Mouse (Mus musculus): ENCODE results near the gene Emsy. TPM values are rescaled to one million over a fixed set of nuclear protein-coding genes. Genes with fewer than 3 reads are reported as not detected.

Emsy gene
- total and polyA plus RNA-seq, 2 experiments from 2014 or later, result 8.8 to 20.1 TPM

DNA sequence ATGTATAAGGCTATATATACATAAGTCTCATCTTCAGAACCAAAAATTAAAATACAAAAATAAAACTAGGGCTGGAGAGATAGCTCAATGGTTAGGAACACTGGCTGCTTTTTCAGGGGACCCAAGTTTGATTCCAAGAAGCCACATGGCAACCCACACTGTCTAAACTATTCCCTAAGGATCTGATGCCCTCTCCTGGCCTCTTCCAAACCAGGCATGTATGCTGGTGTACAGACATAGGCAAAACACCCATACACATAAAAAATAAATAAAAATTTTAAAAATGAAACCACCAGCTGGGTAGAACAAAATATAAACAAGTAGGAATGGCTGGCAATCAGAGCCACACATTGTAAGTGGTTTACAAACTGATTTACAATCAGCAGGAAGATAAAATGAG, 48.1 kb downstream of the Emsy start:
- Histone ChIP-seq H3K9me3 (replicated peaks; ENCODE audit: control insufficient read depth, low read length) (no peaks in the 10 kb centered on the region), H3K4me1 (ENCODE audit: control insufficient read depth, insufficient read depth) (no peaks in the 10 kb centered on the region), H3K4me3 (ENCODE audit: low read depth, low read length) (no peak overlapping the region), H3K36me3 (replicated peaks; ENCODE audit: control insufficient read depth, insufficient read depth, low read length) (peaks cover 38% of the 10 kb centered on the region), H3K27ac (ENCODE audit: low read depth) (no peak overlapping the region), H3K27me3 (ENCODE audit: control insufficient read depth, insufficient read depth, low read length) (no peaks in the 10 kb centered on the region), H3K4me2 (ENCODE audit: low read depth, low read length) (no peak overlapping the region), H3K9ac (replicated peaks; ENCODE audit: low read depth, low read length) (no peak overlapping the region)
- ATAC-seq (ENCODE audit: insufficient read depth, low read depth) (no peak), DNase-seq (ENCODE audit: low spot score) (no peak)
- peak; percentile 22; the same call in 1 of the 2 replicates for TF ChIP-seq CTCF (IDR thresholded peaks at IDR 0.05; ENCODE audit: low read depth)
- no peak for TF ChIP-seq EP300 (IDR thresholded peaks at IDR 0.05; ENCODE audit: low read depth)

DNA sequence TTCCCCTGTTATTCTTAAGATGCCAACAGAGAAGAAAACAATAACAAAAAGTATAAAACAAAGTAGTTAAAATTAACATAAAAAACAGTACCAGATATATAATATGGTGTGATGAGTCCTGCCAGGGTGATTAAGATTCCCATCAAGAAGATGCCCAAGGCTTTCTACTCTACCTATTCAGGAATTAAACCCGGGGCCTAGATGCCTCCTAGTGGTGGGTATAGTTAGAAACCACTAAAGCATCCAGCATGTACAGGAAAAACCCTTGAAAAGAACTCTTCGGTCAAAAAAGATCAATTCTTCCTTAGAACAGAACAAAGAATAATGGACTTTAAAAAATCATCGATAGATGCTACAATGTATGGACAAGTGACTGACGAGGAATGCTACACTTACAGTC, 49.4 kb downstream of the Emsy start:
- Histone ChIP-seq H3K27me3 (ENCODE audit: control insufficient read depth, insufficient read depth, low read length) (no peaks in the 10 kb centered on the region), H3K4me3 (ENCODE audit: low read depth, low read length) (no peak overlapping the region), H3K4me2 (ENCODE audit: low read depth, low read length) (no peak overlapping the region), H3K4me1 (ENCODE audit: control insufficient read depth, insufficient read depth) (no peaks in the 10 kb centered on the region), H3K36me3 (replicated peaks; ENCODE audit: control insufficient read depth, insufficient read depth, low read length) (peaks cover 44% of the 10 kb centered on the region), H3K27ac (ENCODE audit: low read depth) (no peak overlapping the region), H3K9ac (replicated peaks; ENCODE audit: low read depth, low read length) (no peak overlapping the region), H3K9me3 (replicated peaks; ENCODE audit: control insufficient read depth, low read length) (no peaks in the 10 kb centered on the region)
- DNase-seq (ENCODE audit: low spot score) (peak; percentile 21), ATAC-seq (ENCODE audit: insufficient read depth, low read depth) (no peak)
- WGBS, result 73% methylated on average over 4 of the region's 4 CpGs
- TF ChIP-seq EP300 (IDR thresholded peaks at IDR 0.05; ENCODE audit: low read depth) (no peak), CTCF (IDR thresholded peaks at IDR 0.05; ENCODE audit: low read depth) (peak; percentile 53)

DNA sequence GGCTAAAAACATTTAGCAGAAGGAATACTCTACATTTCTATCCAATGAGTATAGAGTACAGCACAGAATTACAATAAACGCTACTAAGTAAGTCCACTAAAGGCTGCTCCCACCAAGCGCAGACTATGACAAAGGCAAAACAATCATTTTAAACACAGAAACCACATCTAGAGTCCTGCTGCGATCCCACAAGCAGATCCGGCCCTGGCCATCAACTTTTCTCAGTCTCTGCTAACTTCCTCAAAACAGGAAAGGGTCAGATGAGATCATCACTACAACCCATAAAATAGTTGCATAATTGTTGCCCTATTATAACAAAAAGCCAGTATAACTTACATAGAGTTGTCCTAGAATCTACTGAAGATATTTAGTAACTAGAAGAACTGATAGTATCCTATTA, 54.9 kb downstream of the Emsy start:
- Histone ChIP-seq H3K9ac (replicated peaks; ENCODE audit: low read depth, low read length) (no peak overlapping the region), H3K4me3 (ENCODE audit: low read depth, low read length) (no peak overlapping the region), H3K9me3 (replicated peaks; ENCODE audit: control insufficient read depth, low read length) (no peaks in the 10 kb centered on the region), H3K4me2 (ENCODE audit: low read depth, low read length) (no peak overlapping the region), H3K27me3 (ENCODE audit: control insufficient read depth, insufficient read depth, low read length) (no peaks in the 10 kb centered on the region), H3K4me1 (ENCODE audit: control insufficient read depth, insufficient read depth) (no peaks in the 10 kb centered on the region), H3K36me3 (replicated peaks; ENCODE audit: control insufficient read depth, insufficient read depth, low read length) (peaks cover 50% of the 10 kb centered on the region), H3K27ac (ENCODE audit: low read depth) (no peak overlapping the region)
- WGBS, result 70% methylated on average over 4 of the region's 4 CpGs
- no peak for DNase-seq (ENCODE audit: low spot score)
- ATAC-seq (ENCODE audit: insufficient read depth, low read depth), result no peak
- TF ChIP-seq CTCF (IDR thresholded peaks at IDR 0.05; ENCODE audit: low read depth), result no peak
- no peak for TF ChIP-seq EP300 (IDR thresholded peaks at IDR 0.05; ENCODE audit: low read depth)

DNA sequence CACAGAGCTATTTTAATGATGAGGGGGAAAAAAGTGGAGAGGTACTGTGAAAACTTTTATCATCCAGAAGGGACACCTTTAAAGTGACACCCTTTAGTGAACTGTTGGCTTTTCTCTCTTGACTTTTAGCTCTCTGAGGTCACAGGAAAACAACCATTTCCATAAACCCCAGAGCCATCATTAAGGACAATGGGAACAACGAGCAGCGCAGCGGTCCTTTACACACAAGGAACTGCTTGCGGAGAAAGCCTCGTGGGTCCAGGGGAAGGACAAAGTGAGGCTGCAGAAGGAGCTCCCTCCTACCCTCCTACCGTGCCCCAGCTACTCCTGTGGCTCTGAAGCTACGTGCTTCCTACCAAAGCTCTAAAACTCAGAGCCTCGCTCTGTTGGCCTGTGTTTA, 59.2 kb downstream of the Emsy start:
- TF ChIP-seq EP300 (IDR thresholded peaks at IDR 0.05; ENCODE audit: low read depth) (no peak), CTCF (IDR thresholded peaks at IDR 0.05; ENCODE audit: low read depth) (no peak)
- no peak overlapping the region for H3K27ac ChIP-seq (ENCODE audit: low read depth)
- H3K27me3 ChIP-seq (ENCODE audit: control insufficient read depth, insufficient read depth, low read length), result no peaks in the 10 kb centered on the region
- DNase-seq (ENCODE audit: low spot score) (no peak), ATAC-seq (ENCODE audit: insufficient read depth, low read depth) (no peak)
- no peaks in the 10 kb centered on the region for H3K4me1 ChIP-seq (ENCODE audit: control insufficient read depth, insufficient read depth)
- no peak overlapping the region for H3K4me3 ChIP-seq (ENCODE audit: low read depth, low read length)
- H3K9ac ChIP-seq (replicated peaks; ENCODE audit: low read depth, low read length), result no peak overlapping the region
- peaks cover 66% of the 10 kb centered on the region for H3K36me3 ChIP-seq (replicated peaks; ENCODE audit: control insufficient read depth, insufficient read depth, low read length)
- 83% methylated on average over 8 of the region's 8 CpGs for WGBS
- H3K9me3 ChIP-seq (replicated peaks; ENCODE audit: control insufficient read depth, low read length), result no peaks in the 10 kb centered on the region
- H3K4me2 ChIP-seq (ENCODE audit: low read depth, low read length), result no peak overlapping the region

DNA sequence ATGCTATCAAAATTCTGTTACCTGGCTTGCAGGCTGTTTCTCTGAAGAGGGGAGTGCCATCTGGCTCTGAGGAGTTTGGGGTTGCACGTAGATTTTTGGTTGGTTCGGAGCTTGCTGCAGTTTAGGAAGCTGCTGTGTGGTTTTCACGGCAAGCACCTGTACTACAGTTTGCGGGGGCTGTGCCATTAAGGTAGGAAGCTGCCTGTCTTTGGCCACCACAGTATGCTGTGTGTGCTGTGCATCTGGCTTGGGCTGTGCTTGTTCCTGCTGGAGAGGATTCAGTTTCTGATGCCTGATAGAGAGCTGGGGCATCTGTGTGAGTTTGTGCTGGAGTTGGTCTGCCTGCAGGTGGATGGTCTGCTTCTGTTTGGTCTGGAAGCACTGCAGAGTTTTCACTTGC, 61.9 kb downstream of the Emsy start:
- no peak for DNase-seq (ENCODE audit: low spot score)
- Histone ChIP-seq H3K36me3 (replicated peaks; ENCODE audit: control insufficient read depth, insufficient read depth, low read length) (peaks cover 74% of the 10 kb centered on the region), H3K27ac (ENCODE audit: low read depth) (no peak overlapping the region), H3K4me2 (ENCODE audit: low read depth, low read length) (no peak overlapping the region), H3K9me3 (replicated peaks; ENCODE audit: control insufficient read depth, low read length) (no peaks in the 10 kb centered on the region), H3K9ac (replicated peaks; ENCODE audit: low read depth, low read length) (no peak overlapping the region), H3K4me3 (ENCODE audit: low read depth, low read length) (no peak overlapping the region), H3K4me1 (ENCODE audit: control insufficient read depth, insufficient read depth) (no peaks in the 10 kb centered on the region), H3K27me3 (ENCODE audit: control insufficient read depth, insufficient read depth, low read length) (no peaks in the 10 kb centered on the region)
- WGBS, result 87% methylated on average over 4 of the region's 4 CpGs
- no peak for ATAC-seq (ENCODE audit: insufficient read depth, low read depth)
- no peak for TF ChIP-seq CTCF (IDR thresholded peaks at IDR 0.05; ENCODE audit: low read depth)
- TF ChIP-seq EP300 (IDR thresholded peaks at IDR 0.05; ENCODE audit: low read depth), result no peak

DNA sequence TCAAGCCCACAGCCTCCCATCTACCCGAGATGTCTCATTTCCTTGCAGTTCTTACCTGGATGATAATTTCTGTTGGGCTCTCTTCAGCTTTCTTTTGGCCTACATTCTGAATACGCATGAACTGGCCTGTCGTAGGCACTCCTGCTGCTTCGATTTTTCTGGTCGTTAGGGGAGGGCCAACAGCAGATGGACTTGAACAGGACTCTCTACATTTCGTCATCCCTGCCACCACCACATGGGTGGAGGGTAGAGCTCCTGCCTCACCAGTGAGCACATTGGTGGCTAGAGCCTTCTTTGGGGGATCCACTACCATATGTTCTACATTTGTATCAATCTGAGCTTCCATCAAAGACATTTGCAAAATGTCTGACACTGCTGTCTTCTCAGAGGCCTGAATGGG, 63.3 kb downstream of the Emsy start:
- DNase-seq (ENCODE audit: low spot score), result no peak
- ATAC-seq (ENCODE audit: insufficient read depth, low read depth), result no peak
- no peaks in the 10 kb centered on the region for H3K27me3 ChIP-seq (ENCODE audit: control insufficient read depth, insufficient read depth, low read length)
- H3K36me3 ChIP-seq (replicated peaks; ENCODE audit: control insufficient read depth, insufficient read depth, low read length), result peaks cover 67% of the 10 kb centered on the region
- H3K4me3 ChIP-seq (ENCODE audit: low read depth, low read length), result no peak overlapping the region
- TF ChIP-seq CTCF (IDR thresholded peaks at IDR 0.05; ENCODE audit: low read depth) (no peak), EP300 (IDR thresholded peaks at IDR 0.05; ENCODE audit: low read depth) (no peak)
- no peak overlapping the region for H3K9ac ChIP-seq (replicated peaks; ENCODE audit: low read depth, low read length)
- no peak overlapping the region for H3K4me2 ChIP-seq (ENCODE audit: low read depth, low read length)
- no peaks in the 10 kb centered on the region for H3K4me1 ChIP-seq (ENCODE audit: control insufficient read depth, insufficient read depth)
- no peaks in the 10 kb centered on the region for H3K9me3 ChIP-seq (replicated peaks; ENCODE audit: control insufficient read depth, low read length)
- H3K27ac ChIP-seq (ENCODE audit: low read depth), result no peak overlapping the region
- WGBS, result 86% methylated on average over 6 of the region's 6 CpGs

All from heart, postnatal 0 days (tissue).